Mouse (Mus musculus) lung, adult 2 months (tissue): ENCODE results near the gene Vwa8.

Experiments
- CTCF ChIP-seq: fragments of 200-500 bp; IDR thresholded peaks from 2 replicates; pipeline ENCODE4 v1.5.1; 2011; ENCODE audit warnings: mild to moderate bottlenecking, low read length, control low read depth; ENCODE audit not compliant: insufficient read depth
- POLR2A ChIP-seq: fragments of 200-500 bp; IDR thresholded peaks from 2 replicates; pipeline ENCODE4 v1.6.1; 2011; ENCODE audit warnings: low read depth, mild to moderate bottlenecking, control low read depth, low read length, borderline replicate concordance; ENCODE audit errors: extremely low read depth

DNA sequence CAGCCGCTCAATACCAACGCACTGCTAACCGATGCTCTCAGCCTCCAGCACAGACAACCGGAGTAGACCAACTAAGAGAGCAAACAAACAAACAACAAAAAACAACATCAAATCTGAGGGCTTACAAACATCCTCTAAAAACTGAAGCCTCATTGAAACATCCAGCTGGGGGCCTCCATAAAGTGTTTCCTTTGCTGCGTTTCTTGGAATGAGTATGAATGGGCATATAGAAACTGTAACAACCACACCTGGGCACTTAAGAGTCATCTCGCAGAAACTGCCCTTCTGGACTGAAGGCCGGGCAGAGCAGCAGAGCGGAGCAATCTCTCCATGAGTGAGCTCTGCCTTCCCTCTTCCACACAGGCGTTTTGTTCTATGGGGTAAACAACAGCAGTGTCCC lies 186.7 kb downstream of the Vwa8 start:
- TF ChIP-seq POLR2A = no peak
- TF ChIP-seq CTCF = no peak
